Mouse (Mus musculus) lung, adult 2 months (tissue): ENCODE measurements around the gene Fam168a.

Experiments
- CTCF ChIP-seq: fragments of 200-500 bp; IDR thresholded peaks from 2 replicates; pipeline ENCODE4 v1.5.1; 2011; ENCODE audit warnings: mild to moderate bottlenecking, low read length, control low read depth; ENCODE audit not compliant: insufficient read depth
- POLR2A ChIP-seq: fragments of 200-500 bp; IDR thresholded peaks from 2 replicates; pipeline ENCODE4 v1.6.1; 2011; ENCODE audit warnings: low read depth, mild to moderate bottlenecking, control low read depth, low read length, borderline replicate concordance; ENCODE audit errors: extremely low read depth

GRCm38 (mm10) chr7:100873197-100873596, 166.8 kb downstream of the Fam168a start:
- TF ChIP-seq CTCF (no peak), POLR2A (no peak)
